Mouse (Mus musculus) forebrain, embryonic 15.5 days (tissue): ENCODE data around the gene Gm10961. TPM values are rescaled to one million over a fixed set of nuclear protein-coding genes. Genes with fewer than 3 reads are reported as not detected.

ENCODE experiments used
- ATAC-seq: fragments of 200-750 bp; cut with Nextera tagmentation; replicated peaks from 2 replicates; pipeline ENCODE4 v1.8.0; 2017; ENCODE audit warnings: mild to moderate bottlenecking, moderate TSS enrichment, moderate library complexity
- H3K27ac ChIP-seq: fragments of 300-500 bp; sonication (generic); replicated peaks from 2 replicates; pipeline ENCODE4 v1.5.1; 2015; ENCODE audit warnings: mild to moderate bottlenecking, inconsistent platforms
- H3K27me3 ChIP-seq: fragments of 300-500 bp; sonication (generic); 2 replicates; pipeline ENCODE4 v1.6.1; 2015; ENCODE audit warnings: inconsistent platforms
- H3K36me3 ChIP-seq: fragments of 300-500 bp; sonication (generic); 2 replicates; pipeline ENCODE4 v1.6.1; 2015; ENCODE audit warnings: mild to moderate bottlenecking, inconsistent platforms
- H3K4me1 ChIP-seq: fragments of 300-500 bp; sonication (generic); 2 replicates; pipeline ENCODE4 v1.6.1; 2015; ENCODE audit warnings: inconsistent platforms
- H3K4me2 ChIP-seq: fragments of 300-500 bp; sonication (generic); replicated peaks from 2 replicates; pipeline ENCODE4 v1.6.1; 2015; ENCODE audit warnings: mild to moderate bottlenecking, inconsistent platforms
- H3K4me3 ChIP-seq: fragments of 300-500 bp; sonication (generic); 2 replicates; pipeline ENCODE4 v1.5.1; 2015; ENCODE audit warnings: mild to moderate bottlenecking, inconsistent platforms
- H3K9ac ChIP-seq: fragments of 300-500 bp; sonication (generic); replicated peaks from 2 replicates; pipeline ENCODE4 v1.6.1; 2015; ENCODE audit warnings: mild to moderate bottlenecking, inconsistent platforms
- H3K9me3 ChIP-seq: fragments of 300-500 bp; sonication (generic); 2 replicates; pipeline ENCODE4 v1.6.1; 2016; ENCODE audit warnings: inconsistent platforms
- WGBS: fragments of 180-500 bp; shearing (Covaris S2); methylation state at CpG from one replicate; pipeline ENCODE4 v1.1.7; 2015; ENCODE audit warnings: mixed read lengths; 5-methylcytosine and 5-hydroxymethylcytosine counted together
- polyA plus RNA-seq: library from polyadenylated mRNA; unstranded; fragments of >200 nt; fragmentation: Nextera tagmentation; extraction: Ambion mirVana; gene quantifications from 2 replicates; pipeline ENCODE4 v1.2.1, GENCODE M21; 2015

Gene Gm10961
- not detected in 2 replicates for polyA plus RNA-seq

GRCm38 (mm10) chr3:107630682-107631522 lies at the start of gene Gm10961:
TSS of gene Gm10961 (plus strand) at chr3:107631322.
- Histone ChIP-seq H3K4me1 (peaks cover 21% of the 10 kb centered on the region), H3K27me3 (no peaks in the 10 kb centered on the region), H3K9me3 (no peaks in the 10 kb centered on the region), H3K36me3 (peaks cover 26% of the 10 kb centered on the region), H3K9ac (peak within 1 kb of the TSS; percentile 100), H3K27ac (peak within 1 kb of the TSS; percentile 99), H3K4me2 (peak within 1 kb of the TSS; percentile 70), H3K4me3 (peak within 1 kb of the TSS; percentile 82)
- ATAC-seq = peak; percentile 80
- WGBS = under 1% methylated on average over 48 of the region's 48 CpGs

- H3K4me2 ChIP-seq = peak overlapping the region; percentile 35
- H3K27me3 ChIP-seq = peaks cover 70% of the 10 kb centered on the region
- no peak overlapping the region for H3K9ac ChIP-seq
- no peak for ATAC-seq
- H3K36me3 ChIP-seq = no peaks in the 10 kb centered on the region
- H3K4me1 ChIP-seq = peaks cover 13% of the 10 kb centered on the region
- WGBS = 3% methylated on average over 18 of the region's 18 CpGs
- no peaks in the 10 kb centered on the region for H3K9me3 ChIP-seq
- H3K4me3 ChIP-seq = peak overlapping the region; percentile 29
- no peak overlapping the region for H3K27ac ChIP-seq
Observed at GRCm38 (mm10) chr3:107582130-107582874, 48.8 kb upstream of the Gm10961 start.

DNA sequence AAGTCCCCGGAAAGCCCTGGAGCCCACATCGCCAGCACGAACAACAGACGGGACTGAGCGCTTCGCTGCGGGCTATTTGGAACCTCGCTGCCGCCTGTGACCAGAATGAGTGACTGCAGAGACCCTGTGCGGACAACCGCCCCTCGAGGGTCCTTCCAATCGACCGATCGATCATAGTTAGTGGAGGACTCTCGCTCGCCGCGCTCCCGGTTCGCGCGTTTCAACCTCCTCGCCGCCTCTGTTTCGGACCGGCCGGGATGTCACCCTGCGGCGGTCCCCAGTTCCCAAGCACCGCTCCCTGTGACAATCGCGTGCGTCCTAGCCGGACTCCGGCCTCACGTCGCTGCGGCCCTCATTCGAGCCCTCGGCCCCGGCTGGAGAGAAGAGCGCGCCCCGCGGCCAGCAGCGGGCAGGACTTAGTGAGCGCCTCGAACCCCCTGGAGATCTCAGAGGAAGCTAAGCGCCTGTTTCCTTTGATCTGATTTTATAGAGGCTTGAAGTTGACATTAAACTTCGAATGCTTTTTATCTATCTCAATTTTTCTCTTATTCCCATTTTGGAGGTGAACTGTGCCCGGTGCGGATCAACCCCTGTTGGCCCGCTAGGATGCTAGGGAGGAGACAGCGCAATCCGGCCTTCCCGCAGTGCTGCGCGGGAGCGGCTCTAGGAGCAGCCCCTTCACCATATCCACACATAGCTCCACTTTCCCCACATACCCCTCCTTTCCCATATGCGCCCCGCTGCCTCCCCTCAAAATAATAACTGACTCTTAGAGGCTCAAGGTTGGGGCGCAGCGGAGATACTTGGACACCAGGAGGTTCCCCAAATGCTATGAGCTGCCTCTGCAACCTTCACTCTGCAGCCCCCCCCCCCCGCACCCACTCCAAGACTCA lies 48.0 kb upstream of the Gm10961 start:
- H3K9me3 ChIP-seq = no peaks in the 10 kb centered on the region
- H3K27ac ChIP-seq = no peak overlapping the region
- H3K4me1 ChIP-seq = peaks cover 13% of the 10 kb centered on the region
- H3K9ac ChIP-seq = no peak overlapping the region; the same call in 1 of the 2 replicates
- no peaks in the 10 kb centered on the region for H3K36me3 ChIP-seq
- ATAC-seq = no peak
- H3K4me3 ChIP-seq = peak overlapping the region; percentile 29
- H3K27me3 ChIP-seq = peaks cover 66% of the 10 kb centered on the region
- peak overlapping the region; percentile 35 for H3K4me2 ChIP-seq
- under 1% methylated on average over 65 of the region's 65 CpGs for whole genome bisulfite sequencing

GRCm38 (mm10) chr3:107583893-107584292 lies 47.2 kb upstream of the Gm10961 start:
- Histone ChIP-seq H3K27ac (no peak overlapping the region), H3K27me3 (peaks cover 62% of the 10 kb centered on the region), H3K9ac (no peak overlapping the region), H3K36me3 (no peaks in the 10 kb centered on the region), H3K4me2 (no peak overlapping the region), H3K4me1 (peaks cover 13% of the 10 kb centered on the region), H3K9me3 (no peaks in the 10 kb centered on the region), H3K4me3 (no peak overlapping the region)
- WGBS = 8% methylated on average over 1 of the region's 1 CpGs
- ATAC-seq = no peak

DNA sequence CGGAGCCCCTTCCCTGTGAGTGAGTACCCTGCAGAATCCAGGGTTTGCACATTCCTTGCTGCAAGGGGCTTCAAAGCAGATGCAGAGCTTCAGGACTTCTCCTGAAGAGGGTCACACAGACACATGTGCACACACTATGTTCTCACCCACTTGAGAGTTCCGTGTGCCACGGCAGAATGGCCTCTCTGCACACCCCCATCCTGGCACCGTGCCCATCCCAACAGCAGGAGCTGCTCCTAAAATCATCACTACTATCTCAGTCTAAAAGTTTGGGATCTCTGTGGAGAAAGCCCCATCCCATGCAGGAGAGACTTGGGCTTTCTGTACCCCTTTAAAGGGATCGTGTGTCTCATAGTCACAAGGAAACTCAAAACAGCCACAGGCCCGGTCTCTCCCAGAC lies 44.6 kb upstream of the Gm10961 start:
- ATAC-seq = no peak
- WGBS = 75% methylated on average over 6 of the region's 6 CpGs

DNA sequence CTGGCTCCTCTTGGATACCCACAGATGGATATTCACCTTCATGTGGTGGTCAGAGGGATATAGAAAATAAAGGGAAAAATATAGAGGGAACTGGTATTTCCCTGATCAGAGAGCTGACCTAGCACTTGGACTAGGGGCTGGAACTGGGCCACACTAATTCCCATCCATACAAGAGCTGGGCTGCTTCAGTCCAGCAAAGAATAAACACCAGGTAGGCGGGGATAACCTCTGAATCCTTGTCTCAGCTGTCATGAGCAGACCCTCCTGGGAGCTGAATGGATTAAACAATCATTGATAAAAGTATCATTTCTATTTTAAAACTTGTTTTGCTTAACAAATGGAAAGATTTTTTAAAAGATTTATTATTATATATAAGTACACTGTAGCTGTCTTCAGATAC lies 39.5 kb upstream of the Gm10961 start:
- H3K27me3 ChIP-seq = peaks cover 46% of the 10 kb centered on the region
- 64% methylated on average over 1 of the region's 1 CpGs for WGBS
- peaks cover 20% of the 10 kb centered on the region for H3K4me1 ChIP-seq
- H3K4me3 ChIP-seq = no peak overlapping the region
- no peaks in the 10 kb centered on the region for H3K9me3 ChIP-seq
- no peak for ATAC-seq
- H3K36me3 ChIP-seq = no peaks in the 10 kb centered on the region
- H3K4me2 ChIP-seq = no peak overlapping the region
- no peak overlapping the region for H3K27ac ChIP-seq
- no peak overlapping the region for H3K9ac ChIP-seq

More for the DNA sequence above, 44.6 kb upstream of the Gm10961 start:
- no peak overlapping the region for H3K4me2 ChIP-seq
- no peak overlapping the region for H3K4me3 ChIP-seq
- H3K27me3 ChIP-seq = peaks cover 45% of the 10 kb centered on the region
- no peak overlapping the region for H3K9ac ChIP-seq
- no peak overlapping the region for H3K27ac ChIP-seq
- H3K36me3 ChIP-seq = no peaks in the 10 kb centered on the region
- H3K4me1 ChIP-seq = peaks cover 13% of the 10 kb centered on the region
- no peaks in the 10 kb centered on the region for H3K9me3 ChIP-seq

- peaks cover 60% of the 10 kb centered on the region for H3K27me3 ChIP-seq
- no peak overlapping the region for H3K27ac ChIP-seq
- H3K36me3 ChIP-seq = no peaks in the 10 kb centered on the region
- H3K9ac ChIP-seq = no peak overlapping the region
- WGBS = 52% methylated on average over 2 of the region's 2 CpGs
- H3K4me1 ChIP-seq = peaks cover 23% of the 10 kb centered on the region
- H3K4me2 ChIP-seq = no peak overlapping the region
- no peaks in the 10 kb centered on the region for H3K9me3 ChIP-seq
- H3K4me3 ChIP-seq = no peak overlapping the region
- no peak for ATAC-seq
Observed at GRCm38 (mm10) chr3:107593632-107594031, 37.5 kb upstream of the Gm10961 start.

GRCm38 (mm10) chr3:107594662-107595263 lies 36.4 kb upstream of the Gm10961 start, which contains the start of gene Alx3:
TSS of gene Alx3 (plus strand) at chr3:107595031.
- peak within 1 kb of the TSS; percentile 34 for H3K4me3 ChIP-seq
- ATAC-seq = no peak; the same call in 1 of the 2 replicates
- under 1% methylated on average over 40 of the region's 46 CpGs for WGBS
- H3K27ac ChIP-seq = no peak within 1 kb of the TSS
- H3K4me2 ChIP-seq = peak within 1 kb of the TSS; percentile 50
- H3K4me1 ChIP-seq = peaks cover 23% of the 10 kb centered on the region
- peaks cover 72% of the 10 kb centered on the region for H3K27me3 ChIP-seq
- no peaks in the 10 kb centered on the region for H3K9me3 ChIP-seq
- H3K36me3 ChIP-seq = no peaks in the 10 kb centered on the region
- H3K9ac ChIP-seq = peak within 1 kb of the TSS; percentile 16; the same call in 1 of the 2 replicates

- Histone ChIP-seq H3K27me3 (peaks cover 78% of the 10 kb centered on the region), H3K4me1 (peaks cover 23% of the 10 kb centered on the region), H3K9me3 (no peaks in the 10 kb centered on the region), H3K4me3 (peak overlapping the region; percentile 34), H3K9ac (peak overlapping the region; percentile 16; the same call in 1 of the 2 replicates), H3K4me2 (peak overlapping the region; percentile 50), H3K27ac (no peak overlapping the region), H3K36me3 (no peaks in the 10 kb centered on the region)
- 2% methylated on average over 44 of the region's 50 CpGs for WGBS
- ATAC-seq = no peak
Observed at GRCm38 (mm10) chr3:107595264-107595937, 35.7 kb upstream of the Gm10961 start.

DNA sequence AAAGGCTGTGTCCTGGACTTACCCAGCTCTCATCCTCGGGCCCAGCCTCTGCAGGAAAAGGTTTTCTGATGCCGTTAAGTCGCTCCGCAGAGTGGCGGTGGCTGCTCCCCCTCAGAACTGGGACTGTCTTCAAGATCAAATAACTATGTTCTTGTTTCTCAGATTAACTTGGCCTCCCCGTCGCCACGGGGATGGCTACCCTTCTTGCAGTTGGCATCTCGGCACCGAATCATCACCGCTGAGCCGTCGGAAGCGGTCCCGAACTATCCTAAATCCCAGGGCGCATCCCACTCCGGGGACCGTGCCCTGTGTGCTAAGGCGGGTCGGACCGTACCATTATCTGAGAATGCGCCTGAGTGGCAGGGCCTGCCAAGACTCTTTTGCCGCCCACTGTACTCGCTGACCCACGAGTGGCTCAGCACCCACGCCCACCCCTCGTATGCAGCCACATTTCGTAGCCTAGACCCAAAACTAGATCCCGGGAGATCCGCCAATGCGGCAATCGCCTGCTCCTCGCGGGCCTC lies 35.1 kb upstream of the Gm10961 start:
- Histone ChIP-seq H3K4me1 (peaks cover 23% of the 10 kb centered on the region), H3K9me3 (no peaks in the 10 kb centered on the region), H3K27ac (no peak overlapping the region), H3K9ac (no peak overlapping the region), H3K4me3 (peak overlapping the region; percentile 34), H3K36me3 (no peaks in the 10 kb centered on the region), H3K4me2 (no peak overlapping the region), H3K27me3 (peaks cover 81% of the 10 kb centered on the region)
- 0 out of 2 replicates have a peak, but pooled peaks have one; percentile 21 for ATAC-seq
- under 1% methylated on average over 34 of the region's 34 CpGs for WGBS
